Mouse (Mus musculus) stomach, postnatal 0 days (tissue): ENCODE results near the gene Abcb10.

ENCODE experiments used
- CTCF ChIP-seq: IDR thresholded peaks from 2 replicates; pipeline ENCODE4 v1.5.1; 2016; ENCODE audit warnings: antibody characterized with exemption, low read depth, mild to moderate bottlenecking, moderate library complexity
- EP300 ChIP-seq: optimal IDR thresholded peaks from 2 replicates; pipeline ENCODE3; 2016; ENCODE audit warnings: antibody characterized with exemption

DNA sequence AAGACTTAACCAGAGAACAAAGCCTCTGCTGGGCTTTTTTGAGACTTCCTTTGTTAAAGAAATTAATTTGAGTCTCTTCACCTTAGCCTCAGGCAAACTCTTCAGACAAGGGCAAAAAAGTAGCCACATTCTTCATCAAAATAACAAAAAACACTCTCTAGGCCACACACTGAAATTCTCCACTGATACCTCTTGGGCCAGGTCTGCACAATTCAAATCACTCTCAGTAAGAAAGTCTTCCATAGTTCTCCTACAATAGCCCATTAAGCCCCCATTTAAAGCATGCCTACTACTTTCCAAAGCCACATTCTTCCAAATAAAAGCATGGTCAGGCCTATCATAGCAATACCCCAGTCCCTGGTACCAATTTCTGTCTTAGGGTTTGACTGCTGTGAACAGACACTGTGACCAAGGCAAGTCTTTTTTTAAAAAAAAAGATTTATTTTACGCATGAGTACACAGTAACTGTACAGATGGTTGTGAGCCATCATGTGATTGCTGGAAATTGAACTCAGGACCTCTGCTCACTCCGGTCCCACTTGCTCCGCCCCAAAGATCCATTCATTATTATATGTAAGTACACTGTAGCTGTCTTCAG is 29.2 kb upstream of the Abcb10 start:
- TF ChIP-seq EP300, result no peak
- no peak for TF ChIP-seq CTCF
